Mouse (Mus musculus) limb, embryonic 12.5 days (tissue): ENCODE data around the gene Cacna1c. TPM values are rescaled to one million over a fixed set of nuclear protein-coding genes. Genes with fewer than 3 reads are reported as not detected.

Experiments used
- ATAC-seq: fragments of 200-750 bp; cut with Nextera tagmentation; 2 replicates; pipeline ENCODE4 v1.8.0; 2017; ENCODE audit warnings: low read depth, moderate TSS enrichment; ENCODE audit not compliant: insufficient number of reproducible peaks, insufficient read depth, low FRiP score, low TSS enrichment
- H3K27ac ChIP-seq: fragments of 300-500 bp; sonication (generic); 2 replicates; pipeline ENCODE4 v1.5.1; 2016; ENCODE audit warnings: mild to moderate bottlenecking, moderate library complexity
- H3K27me3 ChIP-seq: fragments of 300-500 bp; sonication (generic); 2 replicates; pipeline ENCODE4 v1.6.1; 2016; ENCODE audit warnings: mild to moderate bottlenecking, moderate library complexity
- H3K36me3 ChIP-seq: fragments of 300-500 bp; sonication (generic); 2 replicates; pipeline ENCODE4 v1.6.1; 2016; ENCODE audit warnings: mild to moderate bottlenecking, moderate library complexity
- H3K4me1 ChIP-seq: fragments of 300-500 bp; sonication (generic); replicated peaks from 2 replicates; pipeline ENCODE4 v1.6.1; 2016
- H3K4me2 ChIP-seq: fragments of 300-500 bp; sonication (generic); 2 replicates; pipeline ENCODE4 v1.6.1; 2016; ENCODE audit warnings: mild to moderate bottlenecking, moderate library complexity
- H3K4me3 ChIP-seq: fragments of 300-500 bp; sonication (generic); replicated peaks from 2 replicates; pipeline ENCODE4 v1.5.1; 2016; ENCODE audit warnings: mild to moderate bottlenecking
- H3K9ac ChIP-seq: fragments of 300-500 bp; sonication (generic); replicated peaks from 2 replicates; pipeline ENCODE4 v1.6.1; 2016; ENCODE audit warnings: mild to moderate bottlenecking, moderate library complexity
- H3K9me3 ChIP-seq: fragments of 300-500 bp; sonication (generic); 2 replicates; pipeline ENCODE4 v1.6.1; 2016; ENCODE audit warnings: mild to moderate bottlenecking, moderate library complexity
- WGBS: fragments of 180-500 bp; shearing (Covaris S2); methylation state at CpG from one replicate; pipeline ENCODE4 v1.1.7; 2016; 5-methylcytosine and 5-hydroxymethylcytosine counted together
- polyA plus RNA-seq: library from polyadenylated mRNA; unstranded; fragments of >200 nt; fragmentation: Nextera tagmentation; extraction: Ambion mirVana; gene quantifications from 2 replicates; pipeline ENCODE4 v1.2.1, GENCODE M21; 2016

The Cacna1c gene
- polyA plus RNA-seq, 1 experiment from 2014 or later: 13.8 TPM

DNA sequence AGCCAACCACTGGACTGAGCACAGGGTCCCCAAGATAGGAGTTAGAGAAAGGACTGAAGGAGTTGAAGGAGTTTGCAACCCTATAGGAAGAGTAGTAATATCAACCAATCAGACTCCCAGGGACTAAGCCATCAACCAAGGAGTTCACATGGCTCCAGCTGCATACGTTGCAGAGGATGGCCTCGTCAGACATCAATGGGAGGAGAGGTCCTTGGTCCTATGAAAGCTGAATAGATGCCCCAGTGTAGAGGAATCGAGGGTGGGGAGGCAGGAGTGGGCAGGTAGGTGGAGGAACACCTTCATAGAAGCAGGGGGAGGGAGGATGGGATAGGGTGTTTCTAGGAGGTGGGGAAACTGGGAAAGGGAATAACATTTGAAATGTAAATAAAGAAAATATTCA, 8.7 kb upstream of the Cacna1c start:
- Histone ChIP-seq H3K4me3 (no peak overlapping the region), H3K27ac (no peak overlapping the region), H3K4me1 (no peaks in the 10 kb centered on the region), H3K9me3 (no peaks in the 10 kb centered on the region), H3K9ac (no peak overlapping the region), H3K36me3 (peaks cover 24% of the 10 kb centered on the region; the same call in 1 of the 2 replicates), H3K27me3 (no peaks in the 10 kb centered on the region), H3K4me2 (no peak overlapping the region)
- ATAC-seq: no peak
- 81% methylated on average over 3 of the region's 3 CpGs for WGBS

DNA sequence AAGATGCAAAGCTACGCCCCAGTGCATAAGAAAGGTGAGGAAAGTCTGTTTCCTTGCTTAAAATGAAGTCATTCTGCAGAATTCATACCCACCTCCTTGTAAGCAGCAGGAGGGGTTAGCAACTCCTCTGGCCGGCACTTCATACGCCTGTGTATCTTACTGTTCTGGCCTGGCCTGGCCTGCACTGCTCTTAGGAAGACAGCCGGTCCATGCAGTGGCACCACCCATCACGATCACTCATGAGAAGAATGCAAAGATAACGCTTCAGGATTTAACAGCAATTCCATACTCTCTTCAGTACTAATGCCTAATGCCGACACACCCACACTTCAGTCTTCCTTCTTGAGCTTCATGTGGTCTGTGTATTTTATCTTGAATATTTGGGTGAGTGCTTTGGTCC, 8.1 kb upstream of the Cacna1c start:
- H3K9me3 ChIP-seq: no peaks in the 10 kb centered on the region
- H3K27me3 ChIP-seq: no peaks in the 10 kb centered on the region
- ATAC-seq: no peak
- 93% methylated on average over 7 of the region's 7 CpGs for WGBS
- no peak overlapping the region for H3K4me3 ChIP-seq
- peaks cover 24% of the 10 kb centered on the region; the same call in 1 of the 2 replicates for H3K36me3 ChIP-seq
- no peak overlapping the region for H3K9ac ChIP-seq
- no peak overlapping the region for H3K4me2 ChIP-seq
- no peak overlapping the region for H3K27ac ChIP-seq
- peaks cover 4% of the 10 kb centered on the region for H3K4me1 ChIP-seq

DNA sequence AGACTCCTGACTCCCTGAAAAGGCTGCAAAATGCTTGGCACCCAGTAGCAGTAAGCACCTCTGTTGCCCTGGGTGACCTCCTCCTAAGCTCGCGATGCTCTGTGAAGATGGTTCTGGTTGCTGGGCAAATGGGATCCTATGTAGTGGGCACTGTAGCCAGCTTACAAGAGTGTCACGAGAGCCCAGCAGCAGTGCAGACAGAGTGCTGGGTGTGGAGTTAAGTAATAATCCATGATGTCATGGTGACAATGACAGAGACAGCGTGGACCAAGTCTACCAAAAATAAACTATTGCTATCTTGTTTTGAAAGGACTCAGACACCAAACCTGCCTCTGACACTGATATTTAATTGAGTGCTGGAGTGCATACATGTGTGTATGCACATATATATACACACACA, 5.4 kb upstream of the Cacna1c start:
- no peak overlapping the region for H3K4me2 ChIP-seq
- 96% methylated on average over 4 of the region's 4 CpGs for WGBS
- ATAC-seq: no peak
- H3K27me3 ChIP-seq: no peaks in the 10 kb centered on the region
- H3K27ac ChIP-seq: no peak overlapping the region
- no peaks in the 10 kb centered on the region for H3K9me3 ChIP-seq
- peaks cover 24% of the 10 kb centered on the region; the same call in 1 of the 2 replicates for H3K36me3 ChIP-seq
- H3K9ac ChIP-seq: no peak overlapping the region
- peaks cover 12% of the 10 kb centered on the region for H3K4me1 ChIP-seq
- H3K4me3 ChIP-seq: no peak overlapping the region

DNA sequence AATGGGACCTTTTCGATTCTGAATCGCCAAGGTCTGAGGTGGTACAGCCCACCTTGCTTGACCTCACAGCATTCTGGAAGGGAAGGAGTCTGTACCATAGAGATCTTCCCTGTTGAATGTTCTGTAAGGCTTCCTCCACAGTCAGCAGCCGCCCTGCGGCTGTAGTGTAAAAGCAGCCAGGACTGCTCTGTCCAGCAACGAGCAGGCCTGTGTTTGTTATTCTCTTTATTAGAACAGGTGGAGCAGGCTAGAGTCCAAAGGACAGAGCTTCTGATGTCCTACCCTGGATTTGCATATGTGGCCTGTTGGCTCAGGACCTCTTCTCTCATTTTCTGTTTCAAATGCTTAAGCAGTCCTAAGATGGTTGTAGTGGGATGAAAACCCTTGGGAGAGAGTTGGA, 4.1 kb upstream of the Cacna1c start:
- H3K27me3 ChIP-seq: no peaks in the 10 kb centered on the region
- H3K36me3 ChIP-seq: peaks cover 24% of the 10 kb centered on the region; the same call in 1 of the 2 replicates
- no peak overlapping the region for H3K9ac ChIP-seq
- WGBS: 74% methylated on average over 5 of the region's 5 CpGs
- H3K9me3 ChIP-seq: no peaks in the 10 kb centered on the region
- no peak for ATAC-seq
- no peak overlapping the region for H3K4me3 ChIP-seq
- peaks cover 12% of the 10 kb centered on the region for H3K4me1 ChIP-seq
- H3K4me2 ChIP-seq: no peak overlapping the region
- H3K27ac ChIP-seq: no peak overlapping the region

DNA sequence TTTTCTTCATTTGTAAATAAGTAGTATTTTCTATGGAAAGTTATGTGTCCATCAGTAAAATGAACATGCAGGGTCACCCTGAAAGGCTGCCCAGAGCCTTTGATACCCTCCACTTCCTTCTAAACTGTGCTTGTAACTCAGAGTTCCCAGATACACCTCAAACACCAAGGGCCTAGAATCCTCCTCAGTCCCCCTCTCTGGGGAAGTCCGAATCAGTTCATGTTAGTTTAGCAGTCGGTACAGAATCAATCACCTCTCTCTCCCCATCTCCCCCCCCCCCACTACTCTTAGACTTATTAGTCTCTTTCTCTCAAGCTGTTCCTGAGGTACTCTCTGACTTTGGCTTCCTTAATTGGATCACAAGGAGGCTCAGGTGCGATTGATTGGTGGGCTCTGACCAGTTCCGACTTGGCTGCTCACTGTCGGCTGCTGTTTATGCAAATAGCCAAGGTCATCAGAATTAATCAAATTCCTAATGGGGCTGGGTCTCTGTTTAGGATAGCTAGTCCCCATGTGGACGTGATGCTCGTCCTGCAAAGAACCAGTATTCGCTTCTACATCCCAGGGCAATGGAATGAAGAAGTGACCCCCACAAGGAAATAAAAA, 3.2 kb upstream of the Cacna1c start:
- Histone ChIP-seq H3K9ac (no peak overlapping the region), H3K27ac (no peak overlapping the region), H3K36me3 (peaks cover 19% of the 10 kb centered on the region; the same call in 1 of the 2 replicates), H3K27me3 (no peaks in the 10 kb centered on the region), H3K9me3 (no peaks in the 10 kb centered on the region), H3K4me3 (no peak overlapping the region), H3K4me1 (peaks cover 12% of the 10 kb centered on the region), H3K4me2 (no peak overlapping the region)
- ATAC-seq: no peak
- WGBS: 29% methylated on average over 8 of the region's 8 CpGs

DNA sequence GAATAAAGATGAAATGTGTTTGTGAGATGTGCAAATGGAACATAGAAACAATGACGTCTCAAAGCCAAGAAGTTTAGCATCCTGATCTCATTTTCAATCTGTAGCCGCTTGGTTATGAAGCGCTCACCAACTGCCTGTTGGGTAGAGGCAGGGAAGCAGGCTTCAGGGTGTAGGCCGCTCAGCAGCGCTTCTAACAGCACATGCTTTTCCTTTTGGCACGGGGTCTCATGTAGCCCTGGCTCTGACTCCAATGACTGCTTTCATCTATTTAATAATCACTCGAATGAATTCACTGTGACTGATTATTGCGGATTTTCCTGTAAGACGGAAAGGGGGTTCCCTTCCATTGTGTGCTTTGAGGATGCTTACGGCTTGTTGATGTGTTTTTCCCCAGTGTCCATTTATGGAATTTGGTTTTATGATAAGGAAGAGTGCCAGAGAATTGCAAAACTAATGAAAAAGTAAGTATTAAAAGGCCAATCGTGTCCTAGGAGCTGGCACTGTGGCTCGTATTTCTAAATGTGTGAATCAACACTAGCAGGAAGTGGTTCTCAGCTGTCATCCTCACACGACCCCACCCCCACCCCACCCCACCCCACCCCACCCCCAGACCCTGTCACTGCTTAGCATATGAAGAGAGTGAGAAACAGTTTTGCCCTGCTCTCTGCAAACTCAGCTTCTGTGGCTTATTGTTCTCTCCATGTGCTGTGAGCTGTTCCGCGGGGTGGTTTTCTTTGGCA, 2.5 kb upstream of the Cacna1c start:
- Histone ChIP-seq H3K9me3 (no peaks in the 10 kb centered on the region), H3K27ac (no peak overlapping the region), H3K27me3 (no peaks in the 10 kb centered on the region), H3K4me2 (no peak overlapping the region), H3K4me3 (no peak overlapping the region), H3K9ac (no peak overlapping the region), H3K36me3 (peaks cover 20% of the 10 kb centered on the region), H3K4me1 (peaks cover 12% of the 10 kb centered on the region)
- WGBS: 53% methylated on average over 15 of the region's 15 CpGs
- no peak for ATAC-seq

DNA sequence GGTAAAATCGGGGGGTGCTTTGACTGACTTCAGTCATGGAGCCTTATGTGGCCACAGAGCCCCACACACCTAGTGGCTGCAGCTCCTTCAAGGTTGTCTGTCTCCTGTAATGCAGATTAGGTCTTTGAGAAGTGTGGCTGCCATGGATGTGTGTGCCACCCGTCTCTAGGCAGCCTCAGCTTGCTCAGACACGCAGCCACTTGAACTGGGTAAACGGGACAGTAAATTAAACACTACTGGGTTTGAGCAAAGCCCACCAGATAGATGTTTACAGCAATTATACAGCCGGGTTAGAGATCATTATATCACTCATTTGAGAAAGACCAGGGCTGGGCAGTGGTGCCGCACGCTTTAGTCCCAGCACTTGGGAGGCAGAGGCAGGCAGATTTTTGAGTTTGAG, 1.6 kb downstream of the Cacna1c start:
- Histone ChIP-seq H3K4me2 (no peak overlapping the region), H3K9me3 (no peaks in the 10 kb centered on the region), H3K27me3 (no peaks in the 10 kb centered on the region), H3K36me3 (peaks cover 36% of the 10 kb centered on the region), H3K27ac (no peak overlapping the region), H3K4me3 (no peak overlapping the region), H3K4me1 (peaks cover 12% of the 10 kb centered on the region), H3K9ac (no peak overlapping the region)
- WGBS: 64% methylated on average over 7 of the region's 7 CpGs
- ATAC-seq: no peak

DNA sequence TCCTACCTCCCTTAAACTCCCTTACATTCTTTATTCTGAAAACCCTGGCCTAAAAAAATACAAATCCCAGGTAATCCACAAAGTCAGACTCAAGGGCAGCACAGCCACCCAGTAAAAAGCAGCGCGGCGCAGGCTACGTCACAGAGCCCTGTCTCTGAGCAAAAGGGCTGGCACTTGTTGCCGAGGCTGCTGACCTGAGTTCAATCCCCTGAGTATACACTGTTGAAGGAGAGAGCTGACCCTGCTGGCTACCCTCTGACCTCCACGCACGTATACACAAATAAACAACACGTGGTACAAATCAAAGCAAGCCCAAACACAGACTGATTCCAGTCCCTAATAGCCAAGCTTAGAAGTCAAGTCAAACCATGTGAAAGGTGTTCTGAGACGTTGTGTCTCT, 2.1 kb downstream of the Cacna1c start:
- Histone ChIP-seq H3K27me3 (no peaks in the 10 kb centered on the region), H3K9ac (no peak overlapping the region; the same call in 1 of the 2 replicates), H3K9me3 (no peaks in the 10 kb centered on the region), H3K4me3 (no peak overlapping the region), H3K27ac (no peak overlapping the region), H3K4me2 (no peak overlapping the region), H3K36me3 (peaks cover 40% of the 10 kb centered on the region), H3K4me1 (peaks cover 8% of the 10 kb centered on the region)
- ATAC-seq: no peak
- WGBS: 44% methylated on average over 9 of the region's 9 CpGs

DNA sequence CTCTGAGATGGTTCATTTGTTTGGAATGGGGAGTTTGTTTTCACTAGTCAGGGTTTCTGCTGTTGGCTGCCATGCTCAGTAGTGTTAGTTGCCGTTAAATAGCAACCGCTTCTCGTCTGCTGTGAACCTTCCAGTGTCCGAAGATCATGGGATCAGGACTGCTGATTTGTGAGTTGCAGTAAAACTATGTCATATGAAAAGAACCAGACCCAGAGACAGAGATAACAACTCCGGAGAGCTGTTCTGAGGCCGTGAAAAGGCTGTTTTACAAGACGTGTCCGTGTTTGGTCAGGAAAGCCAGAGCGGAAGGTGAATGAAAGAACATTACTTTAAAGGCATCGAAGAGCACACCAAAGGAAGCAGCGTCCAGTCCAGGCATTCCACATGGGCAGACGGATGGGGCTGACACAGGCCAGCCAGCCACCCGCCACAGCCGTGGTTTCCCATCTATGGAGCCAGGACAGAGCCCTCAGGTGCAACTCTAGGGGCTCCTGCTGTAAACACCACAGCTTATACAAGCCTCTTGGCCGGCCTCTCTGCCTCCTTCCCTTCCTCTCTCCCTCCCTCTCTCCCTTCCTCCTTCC, 2.6 kb downstream of the Cacna1c start:
- H3K9ac ChIP-seq: no peak overlapping the region; the same call in 1 of the 2 replicates
- H3K9me3 ChIP-seq: no peaks in the 10 kb centered on the region
- no peak overlapping the region for H3K4me3 ChIP-seq
- ATAC-seq: no peak
- no peak overlapping the region for H3K27ac ChIP-seq
- H3K27me3 ChIP-seq: no peaks in the 10 kb centered on the region
- peaks cover 3% of the 10 kb centered on the region for H3K4me1 ChIP-seq
- H3K36me3 ChIP-seq: peaks cover 44% of the 10 kb centered on the region
- WGBS: 43% methylated on average over 15 of the region's 15 CpGs
- H3K4me2 ChIP-seq: no peak overlapping the region

DNA sequence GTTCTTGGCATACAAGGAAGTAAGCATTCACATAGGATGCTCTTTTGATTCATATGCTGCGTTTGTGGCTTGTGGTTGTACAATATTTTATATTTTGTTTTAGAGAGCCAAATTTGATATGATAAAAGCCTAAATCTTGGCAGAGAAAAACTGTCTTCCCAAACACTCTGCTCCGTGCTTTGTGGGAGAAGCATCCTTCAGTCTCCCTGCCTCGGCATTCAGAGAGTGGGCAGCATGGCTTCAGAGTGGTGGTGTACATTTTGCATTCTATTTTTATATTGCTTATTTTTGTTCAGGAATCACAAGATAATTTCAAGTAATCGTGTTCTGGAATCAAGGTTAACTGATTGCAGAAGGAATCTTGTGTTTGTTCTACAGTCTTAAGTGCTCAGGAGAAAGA, 4.7 kb downstream of the Cacna1c start:
- no peaks in the 10 kb centered on the region for H3K27me3 ChIP-seq
- H3K9me3 ChIP-seq: no peaks in the 10 kb centered on the region
- H3K4me3 ChIP-seq: no peak overlapping the region
- H3K27ac ChIP-seq: no peak overlapping the region
- H3K4me2 ChIP-seq: no peak overlapping the region
- 90% methylated on average over 4 of the region's 4 CpGs for WGBS
- no peaks in the 10 kb centered on the region for H3K4me1 ChIP-seq
- peaks cover 47% of the 10 kb centered on the region for H3K36me3 ChIP-seq
- ATAC-seq: no peak
- H3K9ac ChIP-seq: no peak overlapping the region

DNA sequence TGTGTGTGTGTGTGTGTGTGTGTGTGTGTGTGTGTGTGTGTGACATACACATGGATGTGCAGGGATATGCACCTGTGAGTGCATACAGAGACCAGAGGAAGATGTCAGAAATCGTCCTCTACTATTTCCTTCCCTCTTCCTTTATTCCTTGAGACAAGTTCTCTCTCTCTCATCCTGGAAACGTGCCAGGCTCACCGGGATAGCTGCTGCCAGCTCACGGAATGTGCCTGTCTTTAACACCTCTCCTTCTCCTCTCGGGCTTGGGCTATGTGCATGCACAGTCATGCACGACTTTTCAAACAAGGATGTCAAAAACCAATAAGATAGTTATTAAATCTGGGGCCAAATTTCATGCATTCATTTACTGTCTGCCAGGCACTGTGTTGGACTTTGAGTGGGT, 8.6 kb downstream of the Cacna1c start:
- peaks cover 58% of the 10 kb centered on the region for H3K36me3 ChIP-seq
- WGBS: 84% methylated on average over 6 of the region's 6 CpGs
- no peaks in the 10 kb centered on the region for H3K9me3 ChIP-seq
- H3K27me3 ChIP-seq: no peaks in the 10 kb centered on the region
- no peak overlapping the region for H3K4me3 ChIP-seq
- no peaks in the 10 kb centered on the region for H3K4me1 ChIP-seq
- no peak overlapping the region for H3K9ac ChIP-seq
- no peak overlapping the region for H3K27ac ChIP-seq
- no peak overlapping the region for H3K4me2 ChIP-seq
- ATAC-seq: no peak
